Mouse (Mus musculus): ENCODE measurements around the gene Csf2rb. TPM values are rescaled to one million over a fixed set of nuclear protein-coding genes. Genes with fewer than 3 reads are reported as not detected.

Csf2rb gene
- polyA plus RNA-seq, 1 experiment from 2014 or later, result 0.64 TPM

DNA sequence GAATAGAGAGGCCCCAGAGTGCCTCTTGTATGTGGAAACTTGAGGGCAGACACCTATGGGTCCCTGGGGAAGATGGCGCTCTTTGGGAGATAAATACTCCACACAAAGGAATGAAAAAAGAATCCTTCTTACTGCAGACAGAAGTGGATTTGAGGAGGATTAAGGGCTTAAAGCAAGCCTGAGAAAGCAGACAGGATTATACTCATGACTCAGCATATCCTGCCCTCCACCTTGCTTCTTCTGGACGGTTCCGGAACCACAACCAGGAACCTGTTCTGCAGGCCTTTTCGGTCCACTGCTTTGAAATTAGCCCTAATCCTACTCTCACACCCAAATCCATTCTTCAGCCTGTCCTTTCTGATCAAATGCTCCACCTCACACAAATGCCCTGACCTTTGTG, 56.6 kb downstream of the Csf2rb start:
- H3K4me3 ChIP-seq (replicated peaks), result no peak overlapping the region
- H3K9me3 ChIP-seq, result no peaks in the 10 kb centered on the region
- no peaks in the 10 kb centered on the region for H3K4me1 ChIP-seq (replicated peaks)
- no peaks in the 10 kb centered on the region for H3K27me3 ChIP-seq
- no peak overlapping the region for H3K9ac ChIP-seq (replicated peaks)
- H3K27ac ChIP-seq, result no peak overlapping the region
- 95% methylated on average over 4 of the region's 4 CpGs for WGBS
- no peak overlapping the region for H3K4me2 ChIP-seq
- no peak for ATAC-seq (ENCODE audit: insufficient number of reproducible peaks, insufficient read depth, low FRiP score, low TSS enrichment, low read depth)
- no peaks in the 10 kb centered on the region for H3K36me3 ChIP-seq

- no peaks in the 10 kb centered on the region for H3K9me3 ChIP-seq
- ATAC-seq (ENCODE audit: insufficient number of reproducible peaks, insufficient read depth, low FRiP score, low TSS enrichment, low read depth), result no peak
- no peak overlapping the region for H3K27ac ChIP-seq
- H3K27me3 ChIP-seq, result no peaks in the 10 kb centered on the region
- no peaks in the 10 kb centered on the region for H3K4me1 ChIP-seq (replicated peaks)
- WGBS, result 85% methylated on average over 11 of the region's 11 CpGs
- no peak overlapping the region for H3K9ac ChIP-seq (replicated peaks)
- H3K4me2 ChIP-seq, result no peak overlapping the region
- H3K4me3 ChIP-seq (replicated peaks), result no peak overlapping the region
- no peaks in the 10 kb centered on the region for H3K36me3 ChIP-seq
These were observed 58.1 kb downstream of the Csf2rb start for GRCm38 (mm10) chr15:78383450-78384219.

- H3K27me3 ChIP-seq, result no peaks in the 10 kb centered on the region
- H3K9ac ChIP-seq (replicated peaks), result no peak overlapping the region
- H3K4me2 ChIP-seq, result no peak overlapping the region
- H3K4me3 ChIP-seq (replicated peaks), result no peak overlapping the region
- H3K4me1 ChIP-seq (replicated peaks), result no peaks in the 10 kb centered on the region
- no peak for ATAC-seq (ENCODE audit: insufficient number of reproducible peaks, insufficient read depth, low FRiP score, low TSS enrichment, low read depth)
- H3K27ac ChIP-seq, result no peak overlapping the region
- H3K36me3 ChIP-seq, result no peaks in the 10 kb centered on the region
- WGBS, result 79% methylated on average over 7 of the region's 7 CpGs
- H3K9me3 ChIP-seq, result no peaks in the 10 kb centered on the region
These were observed 58.9 kb downstream of the Csf2rb start for GRCm38 (mm10) chr15:78384220-78385116.

DNA sequence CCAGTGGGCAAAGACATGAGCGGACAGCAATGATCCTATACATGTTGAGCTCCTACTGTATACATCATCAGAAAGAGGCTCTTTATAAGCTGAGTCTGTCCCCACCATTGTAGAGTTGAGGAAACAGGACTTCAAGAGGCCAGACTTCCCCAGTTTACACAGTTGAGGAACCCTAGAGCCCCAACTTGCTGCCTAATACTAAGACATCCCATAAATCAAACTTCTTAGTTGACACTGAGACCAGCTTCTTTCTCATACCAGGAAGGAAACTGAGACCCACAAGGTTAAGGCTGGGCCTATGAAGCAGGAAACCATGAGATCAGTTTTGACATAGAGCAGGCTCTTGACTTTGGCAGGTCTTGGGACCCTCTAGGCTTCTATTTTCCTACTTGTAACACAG, 60.0 kb downstream of the Csf2rb start:
- Histone ChIP-seq H3K4me2 (no peak overlapping the region), H3K27ac (no peak overlapping the region), H3K36me3 (no peaks in the 10 kb centered on the region), H3K9ac (replicated peaks) (no peak overlapping the region), H3K27me3 (no peaks in the 10 kb centered on the region), H3K4me3 (replicated peaks) (no peak overlapping the region), H3K9me3 (no peaks in the 10 kb centered on the region), H3K4me1 (replicated peaks) (no peaks in the 10 kb centered on the region)
- ATAC-seq (ENCODE audit: insufficient number of reproducible peaks, insufficient read depth, low FRiP score, low TSS enrichment, low read depth), result no peak
- WGBS, result 91% methylated on average over 1 of the region's 1 CpGs

DNA sequence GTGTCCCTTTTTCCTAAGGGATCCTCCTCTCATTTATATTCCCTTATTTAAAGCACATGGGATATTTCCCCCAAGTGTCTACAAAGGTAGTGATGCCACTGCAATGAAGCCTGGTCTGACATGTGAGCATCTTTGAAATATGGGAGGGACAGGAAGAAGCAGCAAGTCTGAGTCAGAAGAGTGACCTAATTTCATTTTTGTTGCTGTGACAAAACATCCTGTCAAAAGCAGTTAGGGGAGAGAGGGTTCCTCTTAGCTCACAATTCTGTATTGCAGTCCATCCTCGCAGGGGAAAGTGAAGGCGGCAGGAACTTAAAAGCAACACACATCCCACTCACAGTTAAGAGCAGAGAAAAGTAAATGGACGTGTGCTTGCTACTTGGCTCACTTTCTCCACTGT, 65.3 kb downstream of the Csf2rb start:
- H3K4me3 ChIP-seq (replicated peaks), result no peak overlapping the region
- WGBS, result 76% methylated on average over 3 of the region's 3 CpGs
- H3K4me2 ChIP-seq, result no peak overlapping the region

DNA sequence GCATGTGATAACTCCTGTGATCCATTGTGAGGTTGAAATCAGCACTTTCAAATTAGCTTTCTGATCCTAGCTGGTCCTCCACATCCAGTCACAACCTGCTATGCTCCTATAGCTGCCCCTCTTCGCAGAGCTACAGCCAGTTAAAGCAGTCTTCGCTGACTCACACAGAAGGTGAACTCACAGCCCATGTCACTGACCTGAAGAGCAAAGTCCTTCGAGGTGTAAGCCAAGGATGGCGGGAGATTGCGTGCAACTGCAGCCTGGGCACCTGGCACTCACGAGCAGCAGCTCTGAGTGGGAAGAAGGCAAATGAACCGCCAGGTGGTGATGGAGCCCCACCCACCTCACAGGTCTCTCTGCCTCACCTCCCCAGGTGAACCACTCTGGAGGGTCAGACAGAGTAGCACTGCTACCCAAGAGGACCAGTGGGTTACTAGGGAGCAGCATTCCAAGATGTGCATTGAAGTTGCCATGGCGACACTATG, 70.0 kb downstream of the Csf2rb start, which contains the start of gene Tex33:
Tex33 (minus strand) TSS at position 435 of the 485 bp plus-strand sequence.
- H3K27ac ChIP-seq, result no peak within 1 kb of the TSS
- no peaks in the 10 kb centered on the region for H3K4me1 ChIP-seq (replicated peaks)
- no peaks in the 10 kb centered on the region for H3K36me3 ChIP-seq
- H3K27me3 ChIP-seq, result no peaks in the 10 kb centered on the region; the same call in 1 of the 2 replicates
- WGBS, result 78% methylated on average over 8 of the region's 8 CpGs
- ATAC-seq (ENCODE audit: insufficient number of reproducible peaks, insufficient read depth, low FRiP score, low TSS enrichment, low read depth), result no peak
- no peaks in the 10 kb centered on the region for H3K9me3 ChIP-seq
- no peak within 1 kb of the TSS for H3K4me3 ChIP-seq (replicated peaks)
- no peak within 1 kb of the TSS for H3K9ac ChIP-seq (replicated peaks)
- no peak within 1 kb of the TSS for H3K4me2 ChIP-seq

More for the DNA sequence above, 65.3 kb downstream of the Csf2rb start:
- H3K4me1 ChIP-seq (replicated peaks), result no peaks in the 10 kb centered on the region
- H3K27me3 ChIP-seq, result no peaks in the 10 kb centered on the region
- H3K9me3 ChIP-seq, result no peaks in the 10 kb centered on the region
- H3K27ac ChIP-seq, result no peak overlapping the region
- no peak overlapping the region for H3K9ac ChIP-seq (replicated peaks)
- no peak for ATAC-seq (ENCODE audit: insufficient number of reproducible peaks, insufficient read depth, low FRiP score, low TSS enrichment, low read depth)
- no peaks in the 10 kb centered on the region for H3K36me3 ChIP-seq

DNA sequence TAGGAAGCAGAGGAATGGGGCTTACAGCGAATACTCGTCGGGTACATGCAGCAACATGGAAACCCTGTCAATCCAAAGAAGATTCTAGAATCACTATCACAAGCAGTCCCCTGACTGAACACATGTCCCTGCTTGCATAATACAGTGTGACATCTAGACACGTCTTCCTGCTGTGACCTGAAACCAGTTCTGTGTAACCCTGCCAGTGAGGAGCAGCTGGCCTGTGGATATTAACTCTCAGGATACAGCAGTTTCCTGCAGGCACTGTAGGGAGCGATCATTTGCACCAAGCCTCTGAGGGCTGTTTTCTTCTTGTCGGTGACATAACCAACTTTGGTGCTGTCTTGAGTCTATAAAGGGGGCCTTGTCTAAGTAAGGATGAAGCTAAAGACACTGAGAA, 75.8 kb downstream of the Csf2rb start:
- Histone ChIP-seq H3K27ac (no peak overlapping the region), H3K4me3 (replicated peaks) (no peak overlapping the region), H3K9me3 (no peaks in the 10 kb centered on the region), H3K4me1 (replicated peaks) (peaks cover 16% of the 10 kb centered on the region; the same call in 1 of the 2 replicates), H3K27me3 (no peaks in the 10 kb centered on the region; the same call in 1 of the 2 replicates), H3K9ac (replicated peaks) (no peak overlapping the region), H3K4me2 (no peak overlapping the region), H3K36me3 (no peaks in the 10 kb centered on the region)
- no peak for ATAC-seq (ENCODE audit: insufficient number of reproducible peaks, insufficient read depth, low FRiP score, low TSS enrichment, low read depth)
- WGBS, result 73% methylated on average over 6 of the region's 6 CpGs

GRCm38 (mm10) chr15:78401921-78402320, 76.4 kb downstream of the Csf2rb start:
- no peak overlapping the region for H3K4me2 ChIP-seq
- ATAC-seq (ENCODE audit: insufficient number of reproducible peaks, insufficient read depth, low FRiP score, low TSS enrichment, low read depth), result no peak
- 72% methylated on average over 4 of the region's 4 CpGs for WGBS
- no peaks in the 10 kb centered on the region; the same call in 1 of the 2 replicates for H3K27me3 ChIP-seq
- no peak overlapping the region for H3K27ac ChIP-seq
- H3K9me3 ChIP-seq, result no peaks in the 10 kb centered on the region
- H3K36me3 ChIP-seq, result no peaks in the 10 kb centered on the region
- H3K4me1 ChIP-seq (replicated peaks), result peaks cover 17% of the 10 kb centered on the region; the same call in 1 of the 2 replicates
- no peak overlapping the region for H3K4me3 ChIP-seq (replicated peaks)
- no peak overlapping the region for H3K9ac ChIP-seq (replicated peaks)

- Histone ChIP-seq H3K36me3 (no peaks in the 10 kb centered on the region), H3K9ac (replicated peaks) (no peak overlapping the region), H3K27ac (no peak overlapping the region), H3K9me3 (no peaks in the 10 kb centered on the region), H3K4me3 (replicated peaks) (no peak overlapping the region), H3K27me3 (no peaks in the 10 kb centered on the region; the same call in 1 of the 2 replicates), H3K4me2 (no peak overlapping the region), H3K4me1 (replicated peaks) (peaks cover 22% of the 10 kb centered on the region; the same call in 1 of the 2 replicates)
- 83% methylated on average over 7 of the region's 7 CpGs for WGBS
- no peak for ATAC-seq (ENCODE audit: insufficient number of reproducible peaks, insufficient read depth, low FRiP score, low TSS enrichment, low read depth)
These were observed 76.9 kb downstream of the Csf2rb start for GRCm38 (mm10) chr15:78402423-78402822.

- 47% methylated on average over 3 of the region's 3 CpGs for WGBS
- Histone ChIP-seq H3K27ac (no peak overlapping the region), H3K9me3 (no peaks in the 10 kb centered on the region), H3K4me3 (replicated peaks) (no peak overlapping the region), H3K4me2 (no peak overlapping the region), H3K36me3 (no peaks in the 10 kb centered on the region), H3K9ac (replicated peaks) (no peak overlapping the region), H3K27me3 (peaks cover 8% of the 10 kb centered on the region), H3K4me1 (replicated peaks) (peaks cover 24% of the 10 kb centered on the region; the same call in 1 of the 2 replicates)
- no peak for ATAC-seq (ENCODE audit: insufficient number of reproducible peaks, insufficient read depth, low FRiP score, low TSS enrichment, low read depth)
These were observed 77.8 kb downstream of the Csf2rb start for GRCm38 (mm10) chr15:78403301-78403741.

Data from limb, embryonic 12.5 days (tissue).